Mouse (Mus musculus) forebrain, embryonic 15.5 days (tissue): ENCODE results near the gene Fam89b. TPM values are rescaled to one million over a fixed set of nuclear protein-coding genes. Genes with fewer than 3 reads are reported as not detected.
A peak's percentile ranks its signal among the peaks of the same experiment; 100 is the strongest.

Experiments
- ATAC-seq: fragments of 200-750 bp; cut with Nextera tagmentation; replicated peaks from 2 replicates; pipeline ENCODE4 v1.8.0; 2017; ENCODE audit warnings: mild to moderate bottlenecking, moderate TSS enrichment, moderate library complexity
- H3K27ac ChIP-seq: fragments of 300-500 bp; sonication (generic); replicated peaks from 2 replicates; pipeline ENCODE4 v1.5.1; 2015; ENCODE audit warnings: mild to moderate bottlenecking, inconsistent platforms
- H3K27me3 ChIP-seq: fragments of 300-500 bp; sonication (generic); 2 replicates; pipeline ENCODE4 v1.6.1; 2015; ENCODE audit warnings: inconsistent platforms
- H3K36me3 ChIP-seq: fragments of 300-500 bp; sonication (generic); 2 replicates; pipeline ENCODE4 v1.6.1; 2015; ENCODE audit warnings: mild to moderate bottlenecking, inconsistent platforms
- H3K4me1 ChIP-seq: fragments of 300-500 bp; sonication (generic); 2 replicates; pipeline ENCODE4 v1.6.1; 2015; ENCODE audit warnings: inconsistent platforms
- H3K4me2 ChIP-seq: fragments of 300-500 bp; sonication (generic); replicated peaks from 2 replicates; pipeline ENCODE4 v1.6.1; 2015; ENCODE audit warnings: mild to moderate bottlenecking, inconsistent platforms
- H3K4me3 ChIP-seq: fragments of 300-500 bp; sonication (generic); 2 replicates; pipeline ENCODE4 v1.5.1; 2015; ENCODE audit warnings: mild to moderate bottlenecking, inconsistent platforms
- H3K9ac ChIP-seq: fragments of 300-500 bp; sonication (generic); replicated peaks from 2 replicates; pipeline ENCODE4 v1.6.1; 2015; ENCODE audit warnings: mild to moderate bottlenecking, inconsistent platforms
- H3K9me3 ChIP-seq: fragments of 300-500 bp; sonication (generic); 2 replicates; pipeline ENCODE4 v1.6.1; 2016; ENCODE audit warnings: inconsistent platforms
- WGBS: fragments of 180-500 bp; shearing (Covaris S2); methylation state at CpG from one replicate; pipeline ENCODE4 v1.1.7; 2015; ENCODE audit warnings: mixed read lengths; 5-methylcytosine and 5-hydroxymethylcytosine counted together
- polyA plus RNA-seq: library from polyadenylated mRNA; unstranded; fragments of >200 nt; fragmentation: Nextera tagmentation; extraction: Ambion mirVana; gene quantifications from 2 replicates; pipeline ENCODE4 v1.2.1, GENCODE M21; 2015

The Fam89b gene
- polyA plus RNA-seq, 1 experiment from 2014 or later, result 190 TPM

DNA sequence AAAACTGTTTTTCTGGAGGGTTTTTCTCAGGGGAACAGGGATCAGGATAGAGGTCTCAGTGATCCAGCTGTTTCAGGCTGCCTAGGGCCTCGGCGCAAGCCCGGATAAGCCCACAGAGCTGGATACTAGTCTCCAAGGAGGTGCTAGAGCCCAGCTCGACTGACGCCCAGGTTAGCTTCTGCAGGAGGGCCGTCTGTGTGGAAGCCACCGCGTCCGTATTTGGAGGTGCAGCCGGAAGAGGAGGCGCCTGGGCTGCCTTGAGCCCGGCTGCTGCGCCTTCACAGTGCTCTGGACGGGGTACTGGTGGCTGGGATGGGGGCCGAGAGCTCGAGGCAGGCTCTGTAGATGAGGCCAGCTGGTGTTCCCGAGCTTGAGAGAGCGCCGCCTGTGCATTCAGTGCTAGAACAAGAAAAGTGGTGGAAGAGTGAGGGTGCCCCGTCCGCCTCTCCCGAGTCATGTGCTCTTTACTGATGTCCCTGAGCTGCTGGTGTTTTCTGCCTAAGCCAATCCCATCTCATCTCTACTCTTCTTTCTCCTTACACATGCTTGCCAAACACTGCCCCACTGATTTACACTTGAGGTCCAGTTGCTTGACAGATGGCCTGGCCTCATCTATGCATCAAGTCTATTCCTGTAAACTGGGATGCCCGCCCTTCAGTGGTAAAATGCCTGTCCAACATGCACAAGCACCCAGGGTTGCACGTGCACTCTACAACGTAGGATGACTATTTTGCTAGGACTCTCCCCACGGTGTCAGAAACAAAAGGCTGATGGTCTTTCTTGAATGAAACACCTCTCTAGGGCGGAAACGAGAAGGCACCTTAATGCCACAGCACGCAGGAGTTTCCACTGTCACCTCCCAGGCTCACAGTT, 1.1 kb upstream of the Fam89b start:
- 77% methylated on average over 29 of the region's 29 CpGs for WGBS
- Histone ChIP-seq H3K9me3 (no peaks in the 10 kb centered on the region), H3K27ac (peak overlapping the region; percentile 31; the same call in 1 of the 2 replicates), H3K4me1 (peaks cover 55% of the 10 kb centered on the region), H3K9ac (peak overlapping the region; percentile 99), H3K4me3 (peak overlapping the region; percentile 96), H3K27me3 (no peaks in the 10 kb centered on the region), H3K36me3 (peaks cover under 1% of the 10 kb centered on the region; the same call in 1 of the 2 replicates), H3K4me2 (peak overlapping the region; percentile 93)
- no peak for ATAC-seq

DNA sequence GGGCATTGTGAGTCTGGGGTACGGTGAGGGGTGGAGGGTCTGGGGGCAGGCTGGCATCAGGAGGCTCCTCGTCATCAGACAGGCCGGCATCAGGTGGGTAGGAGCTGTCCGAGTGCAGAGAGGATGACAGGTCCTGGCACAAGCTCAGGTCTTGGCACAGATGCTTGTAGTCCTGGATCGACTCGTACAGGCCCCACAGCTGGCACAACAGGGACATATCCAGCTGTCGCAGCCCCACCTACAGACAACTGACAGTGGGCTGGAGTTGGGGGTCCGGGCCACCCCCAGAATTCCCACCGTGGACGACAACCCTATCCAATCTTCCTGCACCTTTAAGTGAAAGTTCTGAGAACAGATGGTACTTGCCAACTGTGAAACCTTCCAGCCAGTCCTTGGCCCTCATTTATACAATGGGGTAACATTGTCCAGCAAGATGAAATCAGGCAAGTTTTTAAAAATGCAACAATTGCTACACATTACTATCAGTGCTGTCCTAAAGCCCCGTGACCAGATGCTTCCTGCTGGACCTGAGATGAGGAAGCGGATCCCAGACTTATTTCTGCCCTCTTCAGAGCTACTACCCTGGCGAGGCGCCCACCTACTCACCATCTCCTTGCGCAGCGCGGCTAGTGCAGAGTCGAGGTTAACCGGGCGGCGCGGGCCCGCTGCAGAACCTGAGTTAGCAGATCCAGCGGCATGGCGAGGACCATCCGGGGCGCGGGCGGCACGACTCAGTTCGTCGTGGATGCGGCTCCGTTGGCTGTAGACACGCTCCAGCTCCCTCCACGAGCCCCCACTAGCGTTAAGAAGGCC, 616 bp downstream of the Fam89b start:
- Histone ChIP-seq H3K9ac (peak overlapping the region; percentile 99), H3K4me1 (peaks cover 68% of the 10 kb centered on the region), H3K4me2 (peak overlapping the region; percentile 99), H3K9me3 (no peaks in the 10 kb centered on the region), H3K27ac (peak overlapping the region; percentile 96), H3K4me3 (peak overlapping the region; percentile 96), H3K36me3 (peaks cover 13% of the 10 kb centered on the region), H3K27me3 (no peaks in the 10 kb centered on the region)
- WGBS, result 5% methylated on average over 37 of the region's 37 CpGs
- ATAC-seq, result peak; percentile 44

DNA sequence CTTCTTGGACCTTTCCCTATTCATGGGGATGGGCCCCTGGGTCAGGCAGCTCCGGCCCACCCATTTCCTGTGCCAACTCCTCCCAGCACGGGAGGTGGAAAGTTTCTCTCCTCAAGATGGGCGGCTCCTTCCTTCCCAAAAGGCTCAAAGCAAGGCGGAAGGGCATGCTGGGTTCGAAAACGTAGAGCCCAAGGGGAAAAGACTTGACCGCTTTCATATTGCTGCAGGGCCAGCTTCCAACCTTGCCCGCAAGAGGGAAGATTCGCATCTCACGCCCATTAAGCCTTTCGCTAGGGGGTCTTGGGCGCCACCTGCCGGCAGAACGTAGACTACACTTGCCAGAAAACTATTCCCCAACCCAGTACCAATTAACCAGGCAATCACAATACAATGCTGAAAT, 1.8 kb downstream of the Fam89b start:
- ATAC-seq, result no peak
- H3K4me1 ChIP-seq, result peaks cover 68% of the 10 kb centered on the region
- 5% methylated on average over 14 of the region's 14 CpGs for WGBS
- no peaks in the 10 kb centered on the region for H3K9me3 ChIP-seq
- H3K4me2 ChIP-seq, result peak overlapping the region; percentile 99
- H3K9ac ChIP-seq, result peak overlapping the region; percentile 99
- H3K4me3 ChIP-seq, result peak overlapping the region; percentile 96
- H3K36me3 ChIP-seq, result peaks cover 22% of the 10 kb centered on the region
- H3K27ac ChIP-seq, result peak overlapping the region; percentile 96
- H3K27me3 ChIP-seq, result no peaks in the 10 kb centered on the region

DNA sequence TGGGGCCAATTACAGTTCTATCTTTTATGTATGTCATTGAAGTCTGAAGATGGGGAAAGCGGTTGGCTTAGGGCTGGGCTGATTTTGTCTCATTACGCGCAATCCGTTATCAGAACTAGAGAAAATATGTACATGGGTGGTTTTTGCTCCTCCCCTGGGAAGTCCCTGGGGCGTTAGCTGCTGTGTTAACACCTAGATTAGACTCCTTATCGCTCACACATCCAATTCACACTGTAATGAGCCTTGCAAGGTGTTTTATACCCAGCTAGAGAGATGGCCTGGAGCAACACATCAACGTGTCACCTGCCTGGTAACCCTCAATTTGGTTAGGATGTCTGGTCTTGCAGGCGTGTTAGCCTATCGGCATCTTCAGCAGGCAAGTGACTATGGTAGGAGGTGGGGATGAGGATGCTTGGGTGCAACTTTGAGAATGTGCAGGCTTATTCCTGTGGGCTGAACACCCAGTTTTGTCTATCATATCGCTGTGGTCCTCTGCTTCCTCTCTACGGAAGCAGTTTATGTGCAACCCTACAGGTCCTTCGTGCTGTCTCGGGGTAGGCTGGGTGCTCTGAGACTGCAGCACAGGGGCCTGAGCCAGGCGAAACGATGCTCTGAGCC, 2.4 kb downstream of the Fam89b start:
- Histone ChIP-seq H3K4me2 (peak overlapping the region; percentile 99), H3K27me3 (no peaks in the 10 kb centered on the region), H3K36me3 (peaks cover 28% of the 10 kb centered on the region), H3K27ac (no peak overlapping the region; the same call in 1 of the 2 replicates), H3K4me3 (peak overlapping the region; percentile 96), H3K9me3 (no peaks in the 10 kb centered on the region), H3K9ac (peak overlapping the region; percentile 99), H3K4me1 (peaks cover 66% of the 10 kb centered on the region)
- WGBS, result 84% methylated on average over 15 of the region's 15 CpGs
- no peak for ATAC-seq

DNA sequence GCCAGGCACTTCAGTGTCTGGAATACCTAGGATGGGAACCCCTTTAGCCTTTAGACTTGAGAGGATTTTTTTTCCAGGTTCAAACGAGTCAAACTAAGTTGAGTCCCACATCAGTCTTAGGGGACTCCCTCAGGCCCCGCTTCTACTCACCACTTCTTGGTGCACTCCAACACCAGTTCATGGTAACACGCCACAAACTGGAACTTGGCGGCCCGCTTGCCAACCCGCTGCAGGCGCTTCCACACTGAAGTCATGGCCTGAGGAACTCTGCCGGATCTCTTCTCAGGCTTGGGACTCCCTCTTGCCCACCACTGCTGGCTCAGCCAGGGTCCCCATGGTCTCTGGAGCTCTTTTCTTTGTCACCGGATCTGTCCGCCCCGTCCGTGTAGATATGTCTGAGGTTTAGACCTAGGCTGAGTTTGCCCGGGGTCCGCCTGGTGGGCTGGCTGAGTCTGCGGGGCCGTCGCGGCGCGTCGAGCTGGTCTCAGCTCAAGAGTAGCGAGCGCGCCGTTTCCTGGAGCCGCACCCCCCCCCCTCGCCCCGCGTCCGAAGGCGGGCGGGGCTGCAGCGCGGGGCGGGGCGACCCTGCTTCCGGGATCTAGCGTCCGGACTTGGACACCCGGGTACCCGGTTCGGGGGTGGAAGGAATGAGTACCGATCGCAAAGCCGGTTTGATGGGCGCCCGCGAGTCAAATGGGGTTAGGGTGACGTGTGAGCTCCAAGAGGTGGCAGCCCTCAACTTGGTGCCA, 3.5 kb downstream of the Fam89b start, which contains the start of gene Ehbp1l1:
Ehbp1l1 (minus strand) TSS at position 551 of the 749 bp plus-strand sequence.
- Histone ChIP-seq H3K4me2 (peak within 1 kb of the TSS; percentile 99), H3K36me3 (peaks cover 39% of the 10 kb centered on the region), H3K27me3 (no peaks in the 10 kb centered on the region), H3K9ac (peak within 1 kb of the TSS; percentile 99), H3K4me1 (peaks cover 59% of the 10 kb centered on the region), H3K27ac (0 out of 2 replicates have a peak within 1 kb of the TSS, but pooled peaks have one; percentile 11), H3K4me3 (peak within 1 kb of the TSS; percentile 96), H3K9me3 (no peaks in the 10 kb centered on the region)
- 14% methylated on average over 49 of the region's 49 CpGs for WGBS
- no peak for ATAC-seq

DNA sequence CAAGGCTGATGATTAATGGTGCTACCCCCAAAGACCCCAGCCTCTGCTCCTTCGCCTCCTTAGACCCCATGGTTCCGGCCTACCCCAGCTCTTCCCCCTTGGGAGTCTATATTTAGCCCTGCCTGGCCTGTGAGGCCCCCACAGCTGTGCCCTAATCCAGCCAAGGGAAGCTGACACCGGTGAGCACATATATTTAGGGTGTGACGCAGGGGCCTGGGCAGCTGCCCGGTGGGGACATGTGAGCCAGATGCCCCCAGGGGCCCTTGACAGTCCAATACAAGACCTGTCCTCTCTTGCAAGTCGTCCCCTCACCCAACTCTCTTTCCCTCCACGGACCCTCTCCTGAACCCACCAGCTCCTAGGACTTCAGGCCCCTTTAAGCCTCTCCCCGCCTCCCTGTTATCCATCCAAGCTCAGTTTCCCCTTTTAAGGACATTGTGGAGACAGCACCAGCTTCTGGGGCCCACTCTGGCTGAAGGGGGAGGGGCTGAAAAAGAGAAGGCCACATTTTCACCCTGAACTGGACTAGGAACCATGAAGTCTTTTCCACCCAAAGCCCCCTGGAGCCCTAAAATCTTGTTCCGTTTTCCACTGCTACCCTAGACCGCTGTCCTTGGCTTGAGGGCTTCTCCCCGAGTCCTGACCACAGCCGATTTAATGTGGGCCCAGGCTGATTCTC, 4.3 kb downstream of the Fam89b start:
- no peak for ATAC-seq
- no peaks in the 10 kb centered on the region for H3K9me3 ChIP-seq
- H3K36me3 ChIP-seq, result peaks cover 46% of the 10 kb centered on the region
- H3K4me3 ChIP-seq, result 0 out of 2 replicates have a peak overlapping the region, but pooled peaks have one; percentile 96
- no peaks in the 10 kb centered on the region for H3K27me3 ChIP-seq
- no peak overlapping the region for H3K27ac ChIP-seq
- H3K4me1 ChIP-seq, result peaks cover 51% of the 10 kb centered on the region
- H3K9ac ChIP-seq, result peak overlapping the region; percentile 54
- WGBS, result 84% methylated on average over 12 of the region's 12 CpGs
- peak overlapping the region; percentile 99 for H3K4me2 ChIP-seq

DNA sequence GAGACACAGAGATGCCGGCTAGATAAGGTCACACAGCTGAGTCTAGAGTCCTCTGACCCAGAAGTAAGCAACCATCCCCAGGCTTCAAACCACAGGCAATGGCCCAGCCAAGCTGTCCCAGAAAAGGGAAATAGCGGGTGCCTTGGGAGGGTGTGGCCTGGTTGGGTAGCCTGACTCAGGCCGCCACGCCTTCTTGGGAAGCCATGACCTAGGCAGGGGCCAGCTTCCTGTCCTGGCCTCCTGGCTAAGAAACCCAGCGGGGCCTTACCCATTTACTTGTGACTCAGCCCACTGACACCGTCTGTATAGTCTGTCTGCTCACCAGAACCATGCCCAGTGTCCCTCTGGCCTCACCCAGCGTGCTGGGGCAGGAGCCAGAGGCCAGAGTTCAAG, 4.9 kb downstream of the Fam89b start:
- peaks cover 53% of the 10 kb centered on the region for H3K36me3 ChIP-seq
- H3K4me2 ChIP-seq, result no peak overlapping the region
- H3K27me3 ChIP-seq, result no peaks in the 10 kb centered on the region
- no peak overlapping the region for H3K9ac ChIP-seq
- H3K4me1 ChIP-seq, result peaks cover 45% of the 10 kb centered on the region
- 86% methylated on average over 7 of the region's 7 CpGs for WGBS
- no peak overlapping the region for H3K27ac ChIP-seq
- H3K4me3 ChIP-seq, result no peak overlapping the region
- no peaks in the 10 kb centered on the region for H3K9me3 ChIP-seq
- no peak for ATAC-seq

DNA sequence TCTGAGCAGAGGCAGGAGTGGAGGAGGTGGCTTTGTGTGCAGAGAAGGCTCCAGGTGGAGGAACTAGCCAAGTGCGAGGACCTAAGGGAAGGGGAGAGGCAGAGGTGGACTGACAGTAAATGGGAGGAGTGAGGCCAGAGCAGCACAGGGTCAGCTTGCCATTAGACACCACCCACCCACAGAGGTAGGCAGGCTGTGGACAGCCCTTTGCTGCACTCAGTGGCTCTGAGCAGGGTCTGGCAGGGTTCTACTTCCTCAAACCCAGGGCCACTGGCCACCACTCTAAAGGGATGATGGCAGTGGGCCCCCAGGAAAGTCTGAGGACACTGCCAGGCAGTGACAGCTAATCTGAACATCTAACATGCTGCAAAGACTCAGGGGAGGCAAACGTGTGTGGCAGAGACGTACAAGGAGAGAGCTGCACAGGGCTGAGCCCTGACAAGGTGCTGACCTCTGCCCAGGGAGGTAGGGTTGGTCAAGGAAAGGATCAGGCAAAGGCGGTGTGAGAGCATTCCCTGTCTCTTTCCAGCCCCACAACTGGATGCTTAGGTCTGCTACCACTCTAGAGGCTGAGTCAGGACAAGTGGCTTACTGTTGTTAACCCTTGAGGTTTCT, 5.4 kb downstream of the Fam89b start:
- no peak overlapping the region for H3K4me3 ChIP-seq
- H3K9ac ChIP-seq, result no peak overlapping the region
- 79% methylated on average over 4 of the region's 4 CpGs for WGBS

DNA sequence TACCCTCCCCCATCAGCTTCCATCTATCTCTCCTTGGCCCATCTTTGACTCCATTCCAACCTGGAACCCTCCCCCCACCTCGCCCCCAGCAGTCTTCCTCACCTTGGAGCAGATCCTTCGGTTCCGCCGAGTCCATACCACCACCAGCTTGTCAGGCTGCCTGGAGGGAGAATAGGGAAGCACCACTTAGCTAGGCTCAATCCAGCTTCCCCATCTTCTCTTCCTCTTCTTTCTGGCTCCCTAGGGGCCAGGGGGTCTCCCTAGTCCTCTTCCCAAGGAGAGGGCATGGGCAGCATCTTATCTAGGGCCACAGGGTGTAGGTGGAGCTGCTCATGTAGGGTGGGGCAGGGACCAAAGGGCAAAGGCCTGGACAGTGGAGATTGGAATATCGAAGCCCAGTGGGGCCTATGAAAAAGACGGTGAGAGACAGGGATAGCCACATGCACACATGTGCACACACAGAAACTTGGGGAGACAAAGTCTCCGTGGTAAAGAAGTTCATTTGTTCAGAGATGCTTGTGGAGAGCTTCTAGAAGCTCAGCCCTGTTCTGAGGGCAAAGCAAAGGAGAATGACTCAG, 6.5 kb downstream of the Fam89b start:
- H3K4me2 ChIP-seq, result no peak overlapping the region
- peaks cover 36% of the 10 kb centered on the region for H3K4me1 ChIP-seq
- H3K27ac ChIP-seq, result no peak overlapping the region
- no peak overlapping the region for H3K9ac ChIP-seq
- no peaks in the 10 kb centered on the region for H3K27me3 ChIP-seq
- H3K4me3 ChIP-seq, result no peak overlapping the region
- H3K9me3 ChIP-seq, result no peaks in the 10 kb centered on the region
- H3K36me3 ChIP-seq, result peaks cover 67% of the 10 kb centered on the region
- WGBS, result 92% methylated on average over 7 of the region's 7 CpGs
- no peak for ATAC-seq

More for the DNA sequence above, 5.4 kb downstream of the Fam89b start:
- Histone ChIP-seq H3K27me3 (no peaks in the 10 kb centered on the region), H3K9me3 (no peaks in the 10 kb centered on the region), H3K4me2 (no peak overlapping the region), H3K36me3 (peaks cover 58% of the 10 kb centered on the region), H3K4me1 (peaks cover 45% of the 10 kb centered on the region), H3K27ac (no peak overlapping the region)
- no peak for ATAC-seq

DNA sequence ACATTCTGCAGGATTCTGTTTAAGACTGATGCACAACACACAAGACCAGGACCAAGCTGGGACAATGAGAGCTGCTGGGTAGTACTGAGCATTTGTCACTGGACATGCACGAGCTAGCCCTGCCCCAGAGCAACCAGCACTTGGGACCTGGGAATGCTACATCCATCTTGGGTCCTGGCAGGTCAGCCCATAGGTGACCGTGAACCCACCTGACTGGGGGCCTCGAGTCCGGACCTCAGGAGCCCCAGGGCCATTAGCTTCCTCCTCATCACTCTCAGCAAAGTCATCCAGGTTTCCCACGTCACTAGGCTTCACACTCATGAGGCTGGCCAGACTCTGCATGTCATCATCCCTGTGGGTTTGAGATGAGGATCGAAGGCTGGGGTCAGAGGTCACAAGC, 8.2 kb downstream of the Fam89b start:
- ATAC-seq, result no peak
- Histone ChIP-seq H3K36me3 (peaks cover 77% of the 10 kb centered on the region), H3K27me3 (no peaks in the 10 kb centered on the region), H3K4me2 (no peak overlapping the region), H3K4me1 (peaks cover 29% of the 10 kb centered on the region), H3K9me3 (no peaks in the 10 kb centered on the region), H3K9ac (no peak overlapping the region), H3K4me3 (no peak overlapping the region), H3K27ac (no peak overlapping the region)
- WGBS, result 93% methylated on average over 6 of the region's 6 CpGs
